Mouse (Mus musculus) intestine, embryonic 16.5 days (tissue): ENCODE results near the gene Stk4. TPM values are rescaled to one million over a fixed set of nuclear protein-coding genes. Genes with fewer than 3 reads are reported as not detected.

ENCODE experiments used
- ATAC-seq: fragments of 200-750 bp; cut with Nextera tagmentation; 2 replicates; pipeline ENCODE4 v1.8.0; 2017; ENCODE audit warnings: moderate TSS enrichment, moderate library complexity
- H3K27ac ChIP-seq: fragments of 300-500 bp; sonication (generic); 2 replicates; pipeline ENCODE4 v1.5.1; 2014; ENCODE audit warnings: mild to moderate bottlenecking, low read length
- H3K27me3 ChIP-seq: fragments of 300-500 bp; sonication (generic); replicated peaks from 2 replicates; pipeline ENCODE4 v1.6.1; 2014; ENCODE audit warnings: low read length, control low read depth, mixed read lengths; ENCODE audit not compliant: control insufficient read depth, insufficient read depth
- H3K36me3 ChIP-seq: fragments of 300-500 bp; sonication (generic); 2 replicates; pipeline ENCODE4 v1.6.1; 2014; ENCODE audit warnings: low read length, control low read depth; ENCODE audit not compliant: control insufficient read depth, insufficient read depth
- H3K4me1 ChIP-seq: fragments of 300-500 bp; sonication (generic); 2 replicates; pipeline ENCODE4 v1.6.1; 2014; ENCODE audit warnings: low read length, control low read depth, mixed read lengths; ENCODE audit not compliant: control insufficient read depth, insufficient read depth
- H3K4me2 ChIP-seq: fragments of 300-500 bp; sonication (generic); 2 replicates; pipeline ENCODE4 v1.6.1; 2014; ENCODE audit warnings: low read depth, low read length, control low read depth
- H3K4me3 ChIP-seq: fragments of 300-500 bp; sonication (generic); 2 replicates; pipeline ENCODE4 v1.5.1; 2014; ENCODE audit warnings: mild to moderate bottlenecking, low read length
- H3K9ac ChIP-seq: fragments of 300-500 bp; sonication (generic); 2 replicates; pipeline ENCODE4 v1.6.1; 2014; ENCODE audit warnings: low read depth, low read length
- H3K9me3 ChIP-seq: fragments of 300-500 bp; sonication (generic); 2 replicates; pipeline ENCODE4 v1.6.1; 2016; ENCODE audit warnings: low read length, control low read depth; ENCODE audit not compliant: control insufficient read depth
- WGBS: fragments of 180-500 bp; shearing (Covaris S2); extraction: QIAGEN DNeasy Blood & Tissue Kit; methylation state at CpG from one replicate; pipeline ENCODE4 v1.1.7; 2014; 5-methylcytosine and 5-hydroxymethylcytosine counted together
- polyA plus RNA-seq: library from polyadenylated mRNA; unstranded; fragments of >200 nt; fragmentation: Nextera tagmentation; extraction: Ambion mirVana; gene quantifications from 2 replicates; pipeline ENCODE4 v1.2.1, GENCODE M21; 2015

The Stk4 gene
- polyA plus RNA-seq, 1 experiment from 2014 or later, result 18.1 TPM

GRCm38 (mm10) chr2:164134563-164134962, 64.4 kb downstream of the Stk4 start:
- H3K4me2 ChIP-seq, result no peak overlapping the region
- H3K9me3 ChIP-seq, result no peaks in the 10 kb centered on the region
- no peak for ATAC-seq
- no peaks in the 10 kb centered on the region for H3K36me3 ChIP-seq
- H3K4me1 ChIP-seq, result peaks cover 17% of the 10 kb centered on the region
- 57% methylated on average over 6 of the region's 6 CpGs for WGBS
- no peak overlapping the region for H3K9ac ChIP-seq
- no peaks in the 10 kb centered on the region for H3K27me3 ChIP-seq
- no peak overlapping the region for H3K27ac ChIP-seq
- H3K4me3 ChIP-seq, result no peak overlapping the region

GRCm38 (mm10) chr2:164135367-164135766, 65.2 kb downstream of the Stk4 start:
- 32% methylated on average over 1 of the region's 1 CpGs for WGBS
- Histone ChIP-seq H3K4me2 (no peak overlapping the region), H3K27me3 (no peaks in the 10 kb centered on the region), H3K9ac (no peak overlapping the region), H3K9me3 (no peaks in the 10 kb centered on the region), H3K36me3 (no peaks in the 10 kb centered on the region), H3K4me3 (no peak overlapping the region), H3K4me1 (peaks cover 22% of the 10 kb centered on the region), H3K27ac (peak overlapping the region; percentile 74)
- ATAC-seq, result peak; percentile 80

GRCm38 (mm10) chr2:164136393-164136792, 66.3 kb downstream of the Stk4 start:
- Histone ChIP-seq H3K9ac (no peak overlapping the region), H3K4me1 (peaks cover 22% of the 10 kb centered on the region), H3K4me2 (no peak overlapping the region), H3K27ac (peak overlapping the region; percentile 74; the same call in 1 of the 2 replicates), H3K27me3 (no peaks in the 10 kb centered on the region), H3K9me3 (no peaks in the 10 kb centered on the region), H3K4me3 (no peak overlapping the region), H3K36me3 (no peaks in the 10 kb centered on the region)
- 27% methylated on average over 2 of the region's 2 CpGs for WGBS
- peak; percentile 43; the same call in 1 of the 2 replicates for ATAC-seq

- no peaks in the 10 kb centered on the region for H3K9me3 ChIP-seq
- no peak overlapping the region for H3K4me3 ChIP-seq
- H3K27ac ChIP-seq, result peak overlapping the region; percentile 46; the same call in 1 of the 2 replicates
- no peak for ATAC-seq
- no peaks in the 10 kb centered on the region for H3K36me3 ChIP-seq
- no peak overlapping the region for H3K4me2 ChIP-seq
- peaks cover 22% of the 10 kb centered on the region for H3K4me1 ChIP-seq
- H3K27me3 ChIP-seq, result no peaks in the 10 kb centered on the region
- H3K9ac ChIP-seq, result no peak overlapping the region
- 39% methylated on average over 6 of the region's 6 CpGs for WGBS
Observed at GRCm38 (mm10) chr2:164137754-164138153, 67.6 kb downstream of the Stk4 start.

GRCm38 (mm10) chr2:164142021-164142420, 71.9 kb downstream of the Stk4 start:
- no peak overlapping the region for H3K27ac ChIP-seq
- no peak for ATAC-seq
- WGBS, result 62% methylated on average over 10 of the region's 10 CpGs

GRCm38 (mm10) chr2:164144025-164144424, 73.9 kb downstream of the Stk4 start:
- no peak overlapping the region for H3K27ac ChIP-seq
- no peak overlapping the region for H3K4me2 ChIP-seq
- no peak overlapping the region for H3K9ac ChIP-seq
- H3K36me3 ChIP-seq, result no peaks in the 10 kb centered on the region
- H3K27me3 ChIP-seq, result no peaks in the 10 kb centered on the region
- 0 out of 2 replicates have a peak, but pooled peaks cover 5% of the 10 kb centered on the region for H3K4me1 ChIP-seq
- WGBS, result 65% methylated on average over 6 of the region's 6 CpGs
- ATAC-seq, result peak; percentile 67
- H3K9me3 ChIP-seq, result no peaks in the 10 kb centered on the region
- no peak overlapping the region for H3K4me3 ChIP-seq

More at GRCm38 (mm10) chr2:164142021-164142420, 71.9 kb downstream of the Stk4 start:
- no peak overlapping the region for H3K4me3 ChIP-seq
- no peaks in the 10 kb centered on the region for H3K9me3 ChIP-seq
- H3K27me3 ChIP-seq, result no peaks in the 10 kb centered on the region
- H3K4me1 ChIP-seq, result peaks cover 7% of the 10 kb centered on the region; the same call in 1 of the 2 replicates
- no peak overlapping the region for H3K4me2 ChIP-seq
- no peaks in the 10 kb centered on the region for H3K36me3 ChIP-seq
- no peak overlapping the region for H3K9ac ChIP-seq

GRCm38 (mm10) chr2:164144541-164144940, 74.4 kb downstream of the Stk4 start:
- no peak overlapping the region for H3K4me3 ChIP-seq
- H3K27ac ChIP-seq, result no peak overlapping the region
- ATAC-seq, result peak; percentile 34; the same call in 1 of the 2 replicates
- no peaks in the 10 kb centered on the region for H3K36me3 ChIP-seq
- H3K4me2 ChIP-seq, result no peak overlapping the region
- WGBS, result 75% methylated on average over 10 of the region's 10 CpGs
- H3K4me1 ChIP-seq, result 0 out of 2 replicates have a peak, but pooled peaks cover 5% of the 10 kb centered on the region
- H3K9ac ChIP-seq, result no peak overlapping the region
- H3K27me3 ChIP-seq, result no peaks in the 10 kb centered on the region
- no peaks in the 10 kb centered on the region for H3K9me3 ChIP-seq

GRCm38 (mm10) chr2:164146556-164146955, 76.4 kb downstream of the Stk4 start:
- Histone ChIP-seq H3K4me2 (no peak overlapping the region), H3K9ac (no peak overlapping the region), H3K4me3 (no peak overlapping the region), H3K27ac (no peak overlapping the region), H3K9me3 (no peaks in the 10 kb centered on the region), H3K27me3 (no peaks in the 10 kb centered on the region), H3K36me3 (no peaks in the 10 kb centered on the region), H3K4me1 (no peaks in the 10 kb centered on the region)
- ATAC-seq, result no peak
- WGBS, result 92% methylated on average over 12 of the region's 12 CpGs

GRCm38 (mm10) chr2:164150086-164150760, 80.1 kb downstream of the Stk4 start:
- Histone ChIP-seq H3K27ac (0 out of 2 replicates have a peak overlapping the region, but pooled peaks have one; percentile 20), H3K9me3 (no peaks in the 10 kb centered on the region), H3K9ac (no peak overlapping the region; the same call in 1 of the 2 replicates), H3K4me2 (no peak overlapping the region), H3K4me1 (no peaks in the 10 kb centered on the region), H3K36me3 (no peaks in the 10 kb centered on the region), H3K27me3 (no peaks in the 10 kb centered on the region), H3K4me3 (no peak overlapping the region)
- 48% methylated on average over 14 of the region's 14 CpGs for WGBS
- no peak for ATAC-seq
